Mouse (Mus musculus) small intestine, adult 2 months (tissue): Measurements from ENCODE around the gene 3830417A13Rik.

Experiments used
- CTCF ChIP-seq: fragments of 200-500 bp; IDR thresholded peaks from 2 replicates; pipeline ENCODE4 v1.5.1; 2012; ENCODE audit warnings: low read depth, mild to moderate bottlenecking, control low read depth, inconsistent platforms, low read length, moderate library complexity, mixed read lengths; ENCODE audit not compliant: insufficient replicate concordance, insufficient read length; ENCODE audit errors: extremely low read depth
- POLR2A ChIP-seq: fragments of 200-500 bp; IDR thresholded peaks from 2 replicates; pipeline ENCODE4 v1.6.1; 2012; ENCODE audit warnings: low read depth, mild to moderate bottlenecking, control low read depth, inconsistent platforms, low read length, moderate library complexity

GRCm38 (mm10) chrX:64152098-64152497 is 21.2 kb upstream of the 3830417A13Rik start, which contains the start of gene Gm6760:
- TF ChIP-seq POLR2A: no peak
- no peak for TF ChIP-seq CTCF
